Mouse (Mus musculus): ENCODE results near the gene Stx8. TPM values are rescaled to one million over a fixed set of nuclear protein-coding genes. Genes with fewer than 3 reads are reported as not detected.

Stx8 gene
- total RNA-seq (2021): 10 to 100 TPM; 30.5 to 35.4 TPM
- long read RNA-seq, experiment 1, full-length matches to known transcripts: 3 of 4 reads
- long read RNA-seq, experiment 1, partial matches to known transcripts: 1 of 4 reads
- long read RNA-seq, experiment 1, other reads (novel, unspliced or antisense): 0 of 4 reads
- long read RNA-seq, experiment 2, full-length matches to known transcripts: 42 of 47 reads
- long read RNA-seq, experiment 2, partial matches to known transcripts: 2 of 47 reads
- long read RNA-seq, experiment 2, other reads (novel, unspliced or antisense): 3 of 47 reads

GRCm38 (mm10) chr11:67965905-67966878, at the start of gene Stx8:
Gene Stx8 (plus strand): TSS chr11:67966193.
- DNase-seq (ENCODE audit: low spot score in 2 of 2): peak; percentile 97 to 98

GRCm38 (mm10) chr11:67917126-67917525, 48.9 kb upstream of the Stx8 start:
- DNase-seq (ENCODE audit: low spot score in 2 of 2): no peak

GRCm38 (mm10) chr11:67919593-67919992, 46.4 kb upstream of the Stx8 start:
- DNase-seq (ENCODE audit: low spot score in 2 of 2): no peak

- DNase-seq (ENCODE audit: low spot score in 2 of 2): no peak
Observed at GRCm38 (mm10) chr11:67920226-67920960, 45.6 kb upstream of the Stx8 start.

- peak; percentile 31 to 35 for DNase-seq (ENCODE audit: low spot score in 2 of 2)
Observed at GRCm38 (mm10) chr11:67921091-67921826, 44.7 kb upstream of the Stx8 start.

GRCm38 (mm10) chr11:67921827-67922754, 43.9 kb upstream of the Stx8 start, which contains the start of gene Usp43:
Gene Usp43 (minus strand): TSS chr11:67922153.
- DNase-seq (ENCODE audit: low spot score in 2 of 2): peak; percentile 32 to 62

GRCm38 (mm10) chr11:67922755-67923125, 43.3 kb upstream of the Stx8 start:
- peak; percentile 50 to 51 for DNase-seq (ENCODE audit: low spot score in 2 of 2)

- no peak for DNase-seq (ENCODE audit: low spot score in 2 of 2)
Observed at GRCm38 (mm10) chr11:67923720-67924119, 42.3 kb upstream of the Stx8 start.

GRCm38 (mm10) chr11:67925000-67925399, 41.0 kb upstream of the Stx8 start:
- DNase-seq (ENCODE audit: low spot score in 2 of 2): no peak

- DNase-seq (ENCODE audit: low spot score in 2 of 2): no peak
Observed at GRCm38 (mm10) chr11:67926348-67927055, 39.5 kb upstream of the Stx8 start.

- no peak for DNase-seq (ENCODE audit: low spot score in 2 of 2)
Observed at GRCm38 (mm10) chr11:67932156-67932555, 33.8 kb upstream of the Stx8 start.

- DNase-seq (ENCODE audit: low spot score in 2 of 2): no peak
Observed at GRCm38 (mm10) chr11:67948229-67948628, 17.8 kb upstream of the Stx8 start.

GRCm38 (mm10) chr11:67949475-67949874, 16.5 kb upstream of the Stx8 start:
- DNase-seq (ENCODE audit: low spot score in 2 of 2): no peak

- DNase-seq (ENCODE audit: low spot score in 2 of 2): no peak
Observed at GRCm38 (mm10) chr11:67953604-67954003, 12.4 kb upstream of the Stx8 start.

- DNase-seq (ENCODE audit: low spot score in 2 of 2): no peak
Observed at GRCm38 (mm10) chr11:67954413-67954812, 11.6 kb upstream of the Stx8 start.

GRCm38 (mm10) chr11:67964110-67964509, 1.9 kb upstream of the Stx8 start:
- no peak for DNase-seq (ENCODE audit: low spot score in 2 of 2)

GRCm38 (mm10) chr11:67965242-67965883, 630 bp upstream of the Stx8 start, which contains the start of gene Cfap52:
Gene Cfap52 (minus strand): TSS chr11:67965651.
- peak; percentile 83 to 87 for DNase-seq (ENCODE audit: low spot score in 2 of 2)

GRCm38 (mm10) chr11:67967831-67968230, 1.8 kb downstream of the Stx8 start:
- no peak for DNase-seq (ENCODE audit: low spot score in 2 of 2)
